Mouse (Mus musculus): Measurements from ENCODE around the gene Dph2.

Dph2 gene

GRCm38 (mm10) chr4:117912131-117912561, 20.3 kb upstream of the Dph2 start:
- no peak for DNase-seq (ENCODE audit: low spot score)

GRCm38 (mm10) chr4:117908834-117909453, 17.1 kb upstream of the Dph2 start:
- no peak for DNase-seq (ENCODE audit: low spot score)

- DNase-seq (ENCODE audit: low spot score) = no peak
These were observed 14.4 kb upstream of the Dph2 start for GRCm38 (mm10) chr4:117906196-117906595.

- DNase-seq (ENCODE audit: low spot score) = no peak
These were observed 12.9 kb upstream of the Dph2 start for GRCm38 (mm10) chr4:117904761-117905160.

GRCm38 (mm10) chr4:117904094-117904493, 12.3 kb upstream of the Dph2 start:
- no peak for DNase-seq (ENCODE audit: low spot score)

- DNase-seq (ENCODE audit: low spot score) = no peak
These were observed 6.3 kb upstream of the Dph2 start for GRCm38 (mm10) chr4:117898111-117898510.

GRCm38 (mm10) chr4:117896031-117896430, 4.2 kb upstream of the Dph2 start:
- no peak for DNase-seq (ENCODE audit: low spot score)

- no peak for DNase-seq (ENCODE audit: low spot score)
These were observed 3.5 kb upstream of the Dph2 start for GRCm38 (mm10) chr4:117895339-117895738.

GRCm38 (mm10) chr4:117894601-117895000, 2.8 kb upstream of the Dph2 start:
- no peak for DNase-seq (ENCODE audit: low spot score)

GRCm38 (mm10) chr4:117893376-117893775, 1.5 kb upstream of the Dph2 start:
- no peak for DNase-seq (ENCODE audit: low spot score)

GRCm38 (mm10) chr4:117890750-117891149, 1.1 kb downstream of the Dph2 start:
- no peak for DNase-seq (ENCODE audit: low spot score)

GRCm38 (mm10) chr4:117890031-117890430, 1.8 kb downstream of the Dph2 start:
- no peak for DNase-seq (ENCODE audit: low spot score)

GRCm38 (mm10) chr4:117889471-117889870, 2.4 kb downstream of the Dph2 start:
- no peak for DNase-seq (ENCODE audit: low spot score)

- DNase-seq (ENCODE audit: low spot score) = no peak
These were observed 3.9 kb downstream of the Dph2 start for GRCm38 (mm10) chr4:117887920-117888319.

GRCm38 (mm10) chr4:117887133-117887532, 4.7 kb downstream of the Dph2 start, which contains the start of gene Atp6v0b:
Atp6v0b (minus strand) TSS chr4:117887333.
- peak; percentile 80 for DNase-seq (ENCODE audit: low spot score)

- no peak for DNase-seq (ENCODE audit: low spot score)
These were observed 5.2 kb downstream of the Dph2 start for GRCm38 (mm10) chr4:117886644-117887043.

GRCm38 (mm10) chr4:117885994-117886393, 5.8 kb downstream of the Dph2 start:
- DNase-seq (ENCODE audit: low spot score) = no peak

GRCm38 (mm10) chr4:117885093-117885492, 6.7 kb downstream of the Dph2 start:
- no peak for DNase-seq (ENCODE audit: low spot score)

GRCm38 (mm10) chr4:117884146-117884545, 7.7 kb downstream of the Dph2 start:
- no peak for DNase-seq (ENCODE audit: low spot score)

GRCm38 (mm10) chr4:117882701-117883691, 8.8 kb downstream of the Dph2 start, which contains the start of gene B4galt2:
B4galt2 (minus strand) TSS chr4:117883487.
- DNase-seq (ENCODE audit: low spot score) = no peak

GRCm38 (mm10) chr4:117878703-117879102, 13.1 kb downstream of the Dph2 start:
- no peak for DNase-seq (ENCODE audit: low spot score)

GRCm38 (mm10) chr4:117878301-117878700, 13.5 kb downstream of the Dph2 start:
- DNase-seq (ENCODE audit: low spot score) = no peak

GRCm38 (mm10) chr4:117873615-117874014, 18.2 kb downstream of the Dph2 start:
- DNase-seq (ENCODE audit: low spot score) = no peak
